Mouse (Mus musculus): ENCODE data around the gene Tldc1.

Tldc1 gene

DNA sequence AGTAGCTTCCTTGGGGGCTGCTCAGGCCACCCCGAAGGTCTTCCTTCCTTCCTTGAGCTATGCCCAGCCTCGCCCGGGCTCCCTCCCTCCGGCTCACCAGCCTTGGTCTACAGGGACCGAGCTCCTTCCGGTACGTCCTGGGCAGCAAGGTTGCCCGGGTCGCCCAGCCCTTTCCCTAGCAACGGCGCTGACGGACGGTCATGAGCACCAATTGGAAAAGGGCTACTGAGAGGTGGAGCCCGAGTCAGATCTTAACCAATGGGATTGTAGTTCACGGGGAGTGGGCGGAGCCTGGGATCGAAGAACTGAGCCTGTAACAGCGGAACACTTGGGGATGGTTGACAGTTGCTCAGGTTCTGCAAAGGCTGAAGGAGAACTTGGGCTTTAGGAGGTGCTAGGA is at the start of gene Tldc1:
TSS of gene Tldc1 (minus strand) at position 154 of the 400 bp plus-strand sequence.
- peak; percentile 99 for DNase-seq (ENCODE audit: low read depth, low spot score)

DNA sequence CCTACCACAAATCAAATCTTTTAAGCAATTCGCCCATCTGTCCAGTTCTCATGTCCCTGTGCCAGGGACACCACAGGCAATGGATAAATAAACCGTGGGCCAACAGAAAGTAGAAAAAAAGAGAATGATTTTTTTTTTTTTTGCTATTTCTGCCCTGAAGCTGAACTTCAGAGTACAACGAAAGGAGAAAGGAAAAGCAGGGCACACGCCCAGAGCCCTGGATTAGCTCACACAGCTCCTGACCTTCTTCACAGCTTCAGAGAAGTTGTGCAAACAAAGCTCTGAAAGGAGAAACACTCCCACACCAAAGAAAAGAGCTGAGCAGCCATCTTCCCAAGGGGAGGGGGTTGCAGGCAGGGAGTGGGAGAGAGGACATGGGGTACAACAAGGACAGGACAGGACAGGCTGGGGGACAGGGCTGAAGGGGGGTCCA is 49.5 kb upstream of the Tldc1 start:
- DNase-seq (ENCODE audit: low read depth, low spot score): no peak

DNA sequence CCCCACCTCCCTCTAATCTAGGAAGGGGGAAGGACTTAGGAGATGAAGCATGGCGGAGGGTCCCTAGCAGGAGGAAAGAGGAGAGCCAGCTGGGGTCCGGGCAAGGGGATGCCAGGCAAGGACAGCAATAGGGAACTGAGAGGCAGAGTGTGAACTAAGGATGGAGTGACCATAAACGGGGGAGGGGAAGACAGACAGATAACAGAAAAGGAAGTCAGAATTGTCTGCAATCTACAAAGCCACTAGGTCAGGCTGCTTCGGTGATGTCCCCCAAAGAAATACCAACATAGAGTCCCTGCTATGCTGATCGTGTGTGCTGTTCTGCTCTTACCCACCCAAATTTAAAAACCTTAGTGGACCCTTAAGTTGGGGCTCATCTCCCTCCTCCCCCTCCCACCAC is 48.8 kb upstream of the Tldc1 start:
- no peak for DNase-seq (ENCODE audit: low read depth, low spot score)

DNA sequence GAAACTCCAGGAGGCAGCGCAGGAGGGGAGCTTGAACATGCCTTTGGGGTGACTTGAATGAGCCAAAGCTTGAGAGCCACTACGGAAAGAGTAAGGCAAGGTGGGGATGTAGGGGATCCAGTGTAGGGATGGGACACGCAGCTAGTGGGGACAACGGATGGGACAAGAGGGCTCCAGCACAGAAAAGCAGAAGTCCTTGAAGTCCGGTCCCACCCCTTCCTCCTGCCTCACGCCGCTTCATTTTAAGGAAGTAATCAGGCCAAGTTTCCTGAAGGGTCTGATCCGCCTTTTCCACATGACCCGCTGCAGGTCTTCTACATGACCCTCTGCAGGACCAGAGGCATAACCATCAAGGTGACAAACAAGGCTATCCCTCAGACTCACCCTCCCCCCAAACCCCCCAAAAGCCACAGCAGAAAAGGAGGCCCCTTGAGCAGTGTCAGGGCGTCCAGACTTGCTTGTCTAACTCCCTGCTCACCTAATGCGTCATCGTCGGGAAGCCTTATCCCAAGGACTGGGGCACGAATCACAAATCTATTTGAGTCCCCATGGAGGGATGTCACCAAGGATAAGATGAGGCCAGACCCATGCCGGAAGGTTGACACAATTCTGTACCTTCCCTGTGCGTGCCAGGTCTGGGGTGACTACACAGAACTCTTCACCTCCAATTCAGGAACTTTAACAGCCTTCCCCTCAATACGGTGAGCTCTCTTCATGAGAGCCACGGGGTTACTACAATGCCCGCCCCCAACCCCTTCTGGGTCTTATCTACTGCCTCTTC is 47.9 kb upstream of the Tldc1 start:
- DNase-seq (ENCODE audit: low read depth, low spot score): no peak

DNA sequence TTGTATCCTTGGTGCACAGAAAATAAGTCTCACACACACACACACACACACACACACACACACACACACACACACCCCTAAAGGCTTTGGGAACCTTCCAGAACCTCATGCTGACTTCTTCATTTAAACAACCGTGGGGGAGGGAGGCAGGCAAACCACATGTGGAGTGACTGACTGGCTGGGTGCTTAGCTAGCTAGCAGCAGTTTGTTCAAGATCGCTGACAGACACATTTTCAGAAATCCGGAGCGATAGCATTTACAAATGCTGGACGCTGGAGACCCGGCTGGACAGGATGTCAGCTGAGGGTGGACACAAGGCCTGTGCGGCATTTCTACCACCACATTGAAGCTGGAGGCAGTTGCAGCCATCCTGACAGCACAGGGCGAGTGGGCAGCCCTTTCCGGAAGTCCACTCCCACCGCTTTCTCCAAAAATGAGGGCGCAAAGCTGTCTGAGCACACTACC is 46.6 kb upstream of the Tldc1 start:
- no peak for DNase-seq (ENCODE audit: low read depth, low spot score)

DNA sequence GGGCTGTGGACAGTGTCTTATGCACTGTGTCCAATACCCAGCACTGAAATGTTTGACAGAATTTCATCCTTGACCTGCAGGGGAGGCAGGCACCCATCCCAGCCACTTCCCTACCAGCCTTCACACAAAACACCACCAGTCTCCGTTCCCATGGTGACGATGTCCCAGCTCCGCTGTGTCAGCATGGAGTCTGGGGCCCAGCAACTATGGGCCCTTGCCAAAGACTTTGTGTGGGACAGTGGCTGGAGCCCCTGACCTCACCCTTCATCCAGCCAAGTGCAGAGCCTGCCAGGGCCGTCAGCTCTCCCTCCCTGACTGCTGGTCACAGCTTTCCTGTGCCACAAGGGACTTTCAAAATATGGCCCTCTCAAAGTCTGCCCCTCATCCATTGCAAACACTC is 45.9 kb upstream of the Tldc1 start:
- no peak for DNase-seq (ENCODE audit: low read depth, low spot score)

DNA sequence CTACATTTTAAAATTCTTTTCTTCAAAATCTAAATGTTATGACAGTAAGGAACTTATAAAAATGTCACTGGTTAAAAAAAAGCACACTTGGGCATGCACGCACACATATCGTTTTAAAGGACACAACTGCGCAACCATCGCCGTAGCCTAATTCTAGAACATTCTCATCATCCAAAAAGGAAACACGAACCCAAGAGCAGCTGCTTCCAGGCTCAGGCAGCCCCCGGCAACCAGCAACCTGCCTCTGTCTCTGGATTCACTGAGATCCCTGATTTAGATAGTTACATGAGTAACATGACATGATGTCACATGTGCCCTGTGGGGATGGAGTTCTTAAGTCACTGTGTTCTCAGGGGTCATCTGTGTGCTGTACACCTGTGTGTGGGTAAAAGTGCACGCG is 45.1 kb upstream of the Tldc1 start:
- DNase-seq (ENCODE audit: low read depth, low spot score): no peak

DNA sequence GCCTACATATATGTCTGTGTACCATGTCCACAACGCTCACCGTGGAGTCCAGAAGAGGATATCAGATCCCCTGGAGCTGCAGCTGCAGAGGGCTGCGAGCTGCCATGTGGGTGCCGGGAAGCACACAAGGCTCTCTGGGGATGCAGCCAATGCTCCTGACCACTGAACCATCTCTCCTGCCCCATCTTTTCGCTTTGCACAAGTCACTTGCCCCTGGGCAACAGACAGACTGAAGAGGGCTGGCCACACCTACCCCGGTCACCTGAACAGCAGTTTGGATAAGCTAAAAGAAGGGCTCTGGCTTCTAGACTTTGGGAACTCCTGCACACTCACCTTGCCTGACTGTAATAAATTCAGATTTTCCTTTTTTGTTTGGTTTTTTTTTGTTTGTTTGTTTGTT is 43.5 kb upstream of the Tldc1 start:
- DNase-seq (ENCODE audit: low read depth, low spot score): no peak

DNA sequence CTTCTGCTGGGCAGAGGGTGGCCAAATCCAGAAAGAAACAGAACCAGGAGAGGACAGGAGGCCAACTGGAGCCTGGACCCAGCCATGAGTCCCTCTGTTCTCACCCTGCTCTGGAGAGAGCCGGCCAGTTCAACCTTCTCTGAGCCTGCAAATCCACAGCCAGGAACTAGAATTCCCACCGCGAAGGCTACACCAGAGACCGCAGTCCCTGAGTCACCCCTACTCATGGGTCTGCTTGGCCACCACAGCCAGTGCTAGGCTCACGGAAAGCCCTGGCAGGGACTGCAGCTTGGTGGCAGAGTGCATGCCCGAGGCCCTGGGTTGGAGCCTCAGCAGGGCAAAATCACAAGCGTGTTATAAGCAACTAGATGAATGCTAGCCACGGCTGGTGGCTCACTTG is 41.8 kb upstream of the Tldc1 start:
- DNase-seq (ENCODE audit: low read depth, low spot score): no peak

DNA sequence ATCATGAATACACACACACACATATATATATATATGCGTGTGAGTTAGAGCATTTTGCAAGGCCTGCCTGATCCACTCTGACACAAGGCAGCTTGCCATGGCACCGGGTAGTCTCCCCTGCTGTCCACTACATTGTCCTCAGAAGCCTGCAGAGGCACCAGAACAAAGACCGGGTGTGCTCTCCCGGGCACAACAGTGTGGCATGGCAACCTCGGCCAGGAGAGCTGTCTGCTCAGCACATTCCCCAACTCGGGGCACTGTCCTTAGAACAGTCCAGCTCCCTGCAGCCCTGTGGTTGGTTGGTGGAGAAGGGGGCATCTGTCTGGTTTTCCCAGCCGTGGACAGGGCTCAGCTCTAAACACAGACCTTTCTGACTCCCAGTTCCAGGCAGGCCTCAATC is 41.1 kb upstream of the Tldc1 start:
- no peak for DNase-seq (ENCODE audit: low read depth, low spot score)

DNA sequence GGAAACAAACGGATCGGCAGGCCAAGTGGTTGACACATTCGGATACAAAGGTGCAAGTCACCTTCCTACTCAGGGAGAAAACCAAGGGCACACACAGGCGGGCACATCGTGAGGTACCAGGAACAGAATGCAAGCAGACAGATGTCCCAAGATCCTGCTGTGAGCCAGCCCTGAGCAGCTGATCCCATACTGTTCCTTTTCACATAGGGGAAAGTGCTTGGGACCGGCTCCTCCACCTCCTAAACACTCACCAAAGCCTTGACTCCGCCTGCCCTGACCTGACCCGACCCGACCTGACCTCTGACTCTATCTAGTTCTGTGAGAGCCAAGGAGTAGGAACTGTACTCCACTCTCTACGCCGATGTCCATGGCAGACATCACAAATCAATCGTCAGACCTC is 39.2 kb upstream of the Tldc1 start:
- DNase-seq (ENCODE audit: low read depth, low spot score): no peak

DNA sequence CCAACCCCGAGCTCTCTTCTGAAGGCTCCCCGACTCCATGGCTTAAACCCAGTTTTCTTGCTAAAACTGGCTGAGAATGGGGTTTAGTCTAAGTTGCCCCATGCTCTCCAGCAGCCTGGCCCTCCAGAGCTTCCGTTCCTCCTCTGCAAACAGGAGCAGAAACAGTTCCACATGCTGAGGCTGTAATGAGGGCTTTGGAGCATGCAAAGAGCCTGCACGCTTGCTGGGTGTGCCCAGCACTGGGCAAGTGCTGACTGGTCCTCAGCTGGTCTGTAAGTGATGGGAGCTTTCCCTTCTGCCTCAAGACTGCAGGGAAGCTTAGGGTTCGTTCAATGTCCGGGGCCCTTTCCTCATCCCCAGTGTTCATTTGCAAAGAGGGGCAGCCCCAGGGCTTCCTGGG is 38.0 kb upstream of the Tldc1 start:
- DNase-seq (ENCODE audit: low read depth, low spot score): no peak

DNA sequence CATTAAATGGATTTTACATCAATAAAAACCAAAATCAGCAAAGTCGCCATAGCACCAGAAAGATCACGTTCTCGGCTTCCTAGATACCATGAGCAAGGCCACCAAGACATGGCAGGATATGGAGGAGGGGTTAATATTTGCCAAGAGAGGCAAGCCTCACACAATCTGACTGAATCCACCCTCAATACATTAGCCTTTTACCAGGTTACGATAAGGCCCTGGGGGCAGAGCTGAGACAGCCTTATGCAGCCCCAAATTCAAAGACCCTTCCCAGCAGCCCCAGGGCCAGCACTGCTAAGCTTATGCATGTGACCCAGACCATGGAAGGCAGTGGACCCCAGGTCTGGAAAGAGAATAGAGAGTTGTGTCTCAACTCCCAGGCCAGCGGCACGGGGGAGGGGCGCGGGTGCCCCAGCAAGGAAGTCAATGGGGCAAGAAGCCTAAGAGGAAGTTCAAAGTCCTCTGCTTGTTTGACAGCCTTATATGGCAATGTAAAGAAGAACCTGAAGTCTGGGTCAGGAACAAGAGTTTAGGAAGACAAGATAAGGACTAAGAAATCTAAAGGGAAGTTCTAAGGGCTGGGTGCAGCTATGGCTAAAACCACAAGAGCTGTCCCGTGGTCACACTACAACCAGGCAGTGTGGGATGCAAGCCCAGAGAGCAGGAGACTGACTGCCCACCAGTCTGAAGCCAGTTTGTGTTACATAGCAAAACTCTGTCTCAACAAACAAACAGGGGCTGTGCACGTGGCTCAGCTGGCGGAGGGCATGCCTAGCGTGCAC is 34.6 kb upstream of the Tldc1 start:
- DNase-seq (ENCODE audit: low read depth, low spot score): no peak

DNA sequence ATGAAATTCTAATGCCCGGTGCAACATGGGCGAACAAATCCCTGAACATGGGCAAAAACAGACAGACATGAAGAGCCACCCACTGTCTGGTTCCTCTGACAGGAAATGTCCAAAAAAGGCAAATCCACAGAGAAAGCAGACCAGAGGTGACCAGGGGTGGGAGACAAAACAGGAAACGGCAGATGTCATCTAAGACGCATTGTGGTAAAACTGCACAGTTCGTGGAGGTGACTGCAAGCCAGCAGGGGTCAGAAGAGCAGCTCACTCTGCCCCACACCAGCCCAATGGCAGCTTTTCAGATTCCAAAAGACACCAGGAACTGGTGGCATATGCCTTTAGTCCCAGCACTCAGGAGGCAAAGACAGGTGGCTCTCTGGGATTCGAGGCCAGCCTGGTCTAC is 33.7 kb upstream of the Tldc1 start:
- no peak for DNase-seq (ENCODE audit: low read depth, low spot score)

DNA sequence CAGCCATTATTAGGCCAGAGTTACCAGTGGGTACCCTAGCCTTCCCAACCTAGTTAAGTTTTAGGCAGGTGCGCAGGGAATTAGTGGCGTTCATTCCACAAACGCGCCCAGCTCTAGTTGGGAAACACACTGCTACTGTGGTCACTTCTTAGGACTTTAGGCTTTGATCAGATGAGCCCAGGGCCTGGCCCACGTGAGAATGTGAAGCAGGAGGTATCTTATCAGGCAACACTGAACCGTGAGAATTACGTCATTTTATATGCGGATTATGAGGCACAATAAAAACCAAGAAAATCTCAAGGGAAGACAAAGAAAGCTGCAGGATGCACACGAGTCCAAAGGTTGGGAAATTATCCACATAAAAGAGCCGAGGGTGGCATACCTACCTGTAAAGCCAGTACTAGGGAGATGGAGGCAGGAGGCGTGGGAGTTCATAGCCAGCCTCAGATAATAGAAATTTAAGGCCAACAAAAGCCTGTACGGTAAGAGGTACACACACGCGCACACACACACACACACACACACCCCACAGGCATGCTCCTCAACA is 32.8 kb upstream of the Tldc1 start:
- DNase-seq (ENCODE audit: low read depth, low spot score): no peak

DNA sequence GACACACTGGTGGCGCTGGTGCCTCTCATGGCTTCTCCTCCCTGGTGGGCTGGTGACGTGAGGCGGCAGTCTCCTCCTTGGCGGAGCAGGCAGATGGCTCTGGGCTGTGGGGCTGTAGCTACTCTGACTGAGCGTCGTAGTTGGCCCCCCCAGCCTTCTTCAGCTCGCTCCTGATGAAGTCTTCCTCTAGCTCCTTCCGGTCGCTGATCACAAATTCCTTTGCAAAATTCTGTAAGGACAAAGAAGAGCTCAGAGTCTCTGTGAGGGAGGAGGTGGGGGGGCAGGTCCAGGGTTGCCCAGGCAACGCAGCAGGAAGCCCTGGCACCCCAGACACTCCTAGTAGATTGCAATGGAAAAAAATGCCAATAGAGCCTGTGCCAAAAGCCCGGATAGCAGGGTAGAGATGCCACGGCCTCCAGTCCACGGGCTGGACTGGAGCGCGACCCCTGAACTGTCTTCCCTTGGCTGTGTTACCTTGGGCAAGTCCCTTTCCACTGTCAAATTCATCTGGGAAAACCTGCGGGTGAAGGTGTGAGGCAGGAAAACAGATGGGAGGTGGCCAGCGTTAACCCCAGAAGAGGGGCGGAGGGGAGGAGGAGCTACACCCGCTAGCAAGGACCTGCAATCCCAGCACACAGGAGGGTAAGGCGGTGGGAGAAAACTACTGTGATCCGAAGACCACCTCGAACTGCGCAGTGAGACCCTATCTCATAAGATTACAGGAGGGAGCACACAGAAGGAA is 32.1 kb upstream of the Tldc1 start:
- DNase-seq (ENCODE audit: low read depth, low spot score): no peak

DNA sequence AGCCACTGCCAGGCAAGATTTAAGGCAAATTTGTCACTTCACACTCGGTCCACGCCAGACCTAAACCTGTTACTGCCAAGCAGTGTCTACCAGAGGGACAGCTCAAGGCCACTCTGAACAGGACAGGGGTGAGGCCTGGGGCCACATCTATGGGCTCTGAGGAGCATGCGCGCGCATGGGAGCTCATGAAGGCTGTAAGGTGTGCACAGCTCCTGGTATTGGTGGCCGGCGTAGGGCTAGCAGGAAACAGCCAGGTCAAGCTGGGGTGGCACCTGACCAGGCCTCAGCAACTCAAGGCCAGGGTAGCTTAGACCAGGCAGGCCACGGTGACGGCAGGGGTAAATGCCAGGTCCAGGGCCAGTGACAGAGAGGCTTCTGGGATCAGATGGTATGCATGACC is 31.4 kb upstream of the Tldc1 start:
- no peak for DNase-seq (ENCODE audit: low read depth, low spot score)

DNA sequence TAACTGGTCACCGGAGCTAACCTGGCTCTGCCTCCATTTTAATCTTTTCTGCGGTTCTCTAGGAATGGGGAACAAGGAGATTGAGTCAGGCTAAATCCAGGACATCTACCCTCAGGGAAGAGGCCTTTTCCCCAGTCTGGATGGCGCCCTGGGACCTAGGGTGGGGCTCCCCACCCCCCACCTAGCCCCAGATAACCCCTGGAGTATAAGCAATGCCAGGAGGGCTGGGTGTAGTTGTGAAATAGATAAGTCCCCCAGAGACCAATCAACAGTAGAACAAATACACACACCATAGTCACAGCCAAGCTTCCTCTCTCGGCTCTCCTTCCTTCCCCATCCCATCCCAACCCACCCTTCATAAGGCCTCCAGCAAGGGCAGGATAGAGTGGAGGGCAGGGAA is 29.5 kb upstream of the Tldc1 start:
- DNase-seq (ENCODE audit: low read depth, low spot score): no peak

DNA sequence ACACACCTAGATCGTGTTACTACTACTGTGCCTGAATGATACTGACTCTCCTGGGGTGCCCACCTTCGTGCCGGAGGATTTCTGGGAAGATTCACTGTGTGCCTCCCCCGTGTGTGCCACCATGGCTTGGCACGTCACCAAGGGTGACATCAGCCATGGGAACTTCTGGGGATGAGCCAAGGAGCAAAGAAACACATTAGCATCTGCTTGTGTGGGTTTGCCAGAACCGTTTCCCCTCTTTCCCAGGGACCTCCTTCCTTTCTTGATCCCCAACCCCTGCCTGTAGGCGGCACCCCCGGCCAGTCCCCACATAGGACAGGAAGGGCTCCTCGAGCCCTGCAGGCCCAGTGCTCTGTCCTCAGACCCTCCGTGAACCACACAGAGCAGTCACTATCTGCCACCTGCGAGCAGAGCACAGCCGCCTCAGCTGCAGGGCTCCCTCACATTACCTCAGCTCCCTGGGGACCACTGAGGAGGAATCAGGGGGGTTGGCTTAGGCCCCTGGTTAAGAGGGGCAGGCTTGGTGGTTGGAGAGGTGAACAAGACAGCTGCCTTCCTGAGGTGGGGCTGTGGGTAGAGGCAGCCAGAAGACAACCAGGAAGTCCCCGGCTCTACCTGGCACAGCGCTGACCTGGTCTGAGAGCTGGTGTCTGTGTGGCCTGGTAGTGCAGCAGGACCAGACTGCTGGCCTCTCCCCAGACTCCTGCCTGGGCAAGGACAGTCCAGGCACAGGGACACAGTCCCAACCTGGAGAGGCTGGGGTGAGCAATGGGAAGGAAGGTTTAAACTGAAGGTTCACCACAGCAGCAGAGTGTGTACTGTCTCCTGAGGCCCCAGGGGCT is 28.4 kb upstream of the Tldc1 start:
- no peak for DNase-seq (ENCODE audit: low read depth, low spot score)

DNA sequence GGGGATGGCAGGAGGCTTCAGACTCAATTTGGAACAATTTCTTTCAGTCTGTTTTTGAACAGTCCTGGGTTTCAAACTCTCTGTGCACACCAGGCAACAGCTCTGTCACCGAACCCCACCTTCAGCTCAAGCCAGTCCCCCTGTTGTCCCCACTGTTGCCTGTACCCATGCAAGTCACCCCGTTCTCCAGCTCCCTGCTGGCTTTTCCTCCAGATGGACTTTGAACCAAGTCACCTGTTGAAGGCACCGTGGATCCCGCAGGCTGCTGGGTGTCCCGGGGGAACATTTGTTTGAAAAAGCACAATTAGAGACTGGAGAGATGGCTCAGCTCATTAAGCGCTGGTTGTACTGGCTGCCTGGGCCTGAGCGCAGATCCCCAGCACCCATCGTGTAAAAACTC is 27.1 kb upstream of the Tldc1 start:
- DNase-seq (ENCODE audit: low read depth, low spot score): no peak

DNA sequence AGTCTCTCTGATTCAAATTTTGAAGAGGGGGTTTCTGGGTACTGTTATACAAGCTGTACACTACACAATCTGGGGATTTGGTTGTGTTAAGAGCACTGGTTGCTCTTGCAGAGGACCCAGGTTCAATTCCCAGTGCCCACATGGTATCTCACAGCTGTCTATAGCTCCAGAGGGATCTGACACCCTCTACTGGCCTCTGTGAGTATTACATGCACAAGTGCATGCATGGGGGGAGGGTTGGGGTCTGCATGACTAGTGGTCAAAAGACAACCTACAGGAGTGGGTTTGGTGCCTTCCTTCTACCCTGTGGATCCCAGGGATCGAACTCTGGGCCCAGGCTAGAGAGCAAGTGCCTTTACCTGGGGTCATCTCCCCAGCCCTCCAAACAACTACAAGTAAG is 24.4 kb upstream of the Tldc1 start:
- DNase-seq (ENCODE audit: low read depth, low spot score): no peak

Data from mesoderm, embryonic 11.5 days (tissue).